Mouse (Mus musculus) layer of hippocampus, adult 2 months (tissue): ENCODE measurements around the gene Evc2. TPM values are rescaled to one million over a fixed set of nuclear protein-coding genes. Genes with fewer than 3 reads are reported as not detected.

Source experiments
- DNase-seq, 2 experiments: peaks; one replicate each; pipeline ENCODE4 v3.0.0; 2022; ENCODE audit warnings: low spot score in 2 of 2
- H3K27ac ChIP-seq: fragments of 200-600 bp; 2 replicates; pipeline ENCODE4 v1.8.1; 2022
- H3K4me3 ChIP-seq: fragments of 200-600 bp; 2 replicates; pipeline ENCODE4 v1.8.1; 2022; ENCODE audit warnings: mild to moderate bottlenecking
- CTCF ChIP-seq: fragments of 200-600 bp; conservative IDR thresholded peaks from 2 replicates; pipeline ENCODE4 v1.8.1; 2022; ENCODE audit warnings: antibody characterized with exemption, mild to moderate bottlenecking, moderate library complexity
- total RNA-seq, 2 experiments: library from RNA; stranded (reverse); gene quantifications; 2 replicates each; pipeline ENCODE4 v1.2.3; 2021

Evc2 gene
- total RNA-seq, 2 experiments from 2014 or later: 26.0 to 27.4 TPM

GRCm38 (mm10) chr5:37388646-37389045 lies 50.3 kb downstream of the Evc2 start:
- no peak for TF ChIP-seq CTCF
- no peak overlapping the region for H3K4me3 ChIP-seq
- no peak for DNase-seq
- H3K27ac ChIP-seq: no peak overlapping the region

- DNase-seq: no peak
- no peak for TF ChIP-seq CTCF
- no peak overlapping the region for H3K4me3 ChIP-seq
These were observed 51.7 kb downstream of the Evc2 start for GRCm38 (mm10) chr5:37389808-37390495.

GRCm38 (mm10) chr5:37390923-37391322 lies 52.6 kb downstream of the Evc2 start:
- no peak for DNase-seq
- H3K27ac ChIP-seq: no peak overlapping the region
- no peak overlapping the region for H3K4me3 ChIP-seq
- no peak for TF ChIP-seq CTCF

More at GRCm38 (mm10) chr5:37389808-37390495, 51.7 kb downstream of the Evc2 start:
- H3K27ac ChIP-seq: no peak overlapping the region

- Histone ChIP-seq H3K4me3 (no peak overlapping the region), H3K27ac (no peak overlapping the region)
- DNase-seq: no peak
- no peak for TF ChIP-seq CTCF
These were observed 53.6 kb downstream of the Evc2 start for GRCm38 (mm10) chr5:37391901-37392300.

GRCm38 (mm10) chr5:37395172-37396030 lies 57.1 kb downstream of the Evc2 start:
- no peak for DNase-seq
- Histone ChIP-seq H3K27ac (no peak overlapping the region), H3K4me3 (no peak overlapping the region)

GRCm38 (mm10) chr5:37419028-37419427 lies 80.7 kb downstream of the Evc2 start:
- no peak overlapping the region for H3K27ac ChIP-seq

More at GRCm38 (mm10) chr5:37395172-37396030, 57.1 kb downstream of the Evc2 start:
- TF ChIP-seq CTCF: no peak

GRCm38 (mm10) chr5:37427210-37427609 lies 88.9 kb downstream of the Evc2 start:
- no peak for TF ChIP-seq CTCF
- no peak overlapping the region for H3K4me3 ChIP-seq
- DNase-seq: no peak
- no peak overlapping the region for H3K27ac ChIP-seq

More at GRCm38 (mm10) chr5:37419028-37419427, 80.7 kb downstream of the Evc2 start:
- H3K4me3 ChIP-seq: no peak overlapping the region
- no peak for TF ChIP-seq CTCF
- DNase-seq: no peak

- TF ChIP-seq CTCF: peak; percentile 52
- DNase-seq: no peak
- H3K27ac ChIP-seq: no peak overlapping the region
- no peak overlapping the region for H3K4me3 ChIP-seq
These were observed 97.1 kb downstream of the Evc2 start for GRCm38 (mm10) chr5:37435417-37435816.

- H3K4me3 ChIP-seq: no peak overlapping the region
- no peak for DNase-seq
- H3K27ac ChIP-seq: no peak overlapping the region
- TF ChIP-seq CTCF: no peak
These were observed 104.5 kb downstream of the Evc2 start for GRCm38 (mm10) chr5:37442767-37443166.

GRCm38 (mm10) chr5:37447546-37447945 lies 109.2 kb downstream of the Evc2 start:
- TF ChIP-seq CTCF: no peak
- DNase-seq: no peak
- no peak overlapping the region for H3K27ac ChIP-seq
- H3K4me3 ChIP-seq: no peak overlapping the region

- H3K4me3 ChIP-seq: no peak overlapping the region
- no peak for TF ChIP-seq CTCF
- no peak overlapping the region for H3K27ac ChIP-seq
- DNase-seq: no peak
These were observed 118.3 kb downstream of the Evc2 start for GRCm38 (mm10) chr5:37456590-37456989.

GRCm38 (mm10) chr5:37457191-37457590 lies 118.9 kb downstream of the Evc2 start:
- TF ChIP-seq CTCF: no peak
- Histone ChIP-seq H3K27ac (no peak overlapping the region), H3K4me3 (no peak overlapping the region)
- DNase-seq: no peak

GRCm38 (mm10) chr5:37457831-37458230 lies 119.5 kb downstream of the Evc2 start:
- Histone ChIP-seq H3K27ac (no peak overlapping the region), H3K4me3 (no peak overlapping the region)
- no peak for DNase-seq
- TF ChIP-seq CTCF: no peak

GRCm38 (mm10) chr5:37458236-37458635 lies 119.9 kb downstream of the Evc2 start:
- DNase-seq: no peak
- TF ChIP-seq CTCF: no peak
- no peak overlapping the region for H3K27ac ChIP-seq
- H3K4me3 ChIP-seq: no peak overlapping the region
